14 mouse cellular contexts compared by ENCODE assay signal in the genomic region with DNA sequence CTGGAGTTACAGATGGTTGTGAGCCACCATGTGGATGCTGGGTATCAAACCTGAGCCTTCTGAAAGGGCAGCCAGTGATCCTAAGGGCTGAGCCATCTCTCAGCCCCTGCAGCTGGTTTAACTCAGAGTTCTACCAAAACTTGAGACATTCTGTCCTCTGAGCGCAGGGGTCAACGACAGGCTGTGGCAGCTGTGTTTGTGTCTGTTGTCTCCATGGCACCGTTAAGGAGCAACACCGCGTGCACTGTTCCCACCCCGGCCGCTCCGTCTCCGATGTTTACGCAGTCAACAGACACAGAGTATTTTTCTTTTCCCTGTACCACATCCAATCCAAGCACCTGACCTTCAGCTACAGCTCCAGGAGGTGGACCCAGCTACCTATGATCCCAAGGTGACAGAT. TPM values are rescaled to one million over a fixed set of nuclear protein-coding genes. Genes with fewer than 3 reads are reported as not detected.
A peak's percentile ranks its signal among the peaks of the same experiment; 100 is the strongest.
DNase-seq lines count a peak whose midpoint lies in the region; ATAC-seq and TF ChIP-seq lines count a peak whose summit lies in the region.
"Had no signal": no experiment of that assay in that cellular context is flagged by ENCODE, and none has a peak within 500 bp of the region (broad histone marks: within the 10 kb centered on the region; RNA-seq: fewer than 3 reads in every experiment).

No protein-coding gene starts in this region.

- no peak overlapping the region for H3K4me2 ChIP-seq in heart, embryonic 11.5 days
- H3K4me2 ChIP-seq: embryonic facial prominence, embryonic 13.5 days; hindbrain, embryonic 13.5 days; limb, embryonic 15.5 days; lung, embryonic 15.5 days had no signal

- no peaks in the 10 kb centered on the region for H3K36me3 ChIP-seq in heart, embryonic 11.5 days (ENCODE audit: control insufficient read depth, insufficient read depth, low read length)
- H3K36me3 ChIP-seq: embryonic facial prominence, embryonic 13.5 days; forebrain, embryonic 10.5 days; hindbrain, embryonic 13.5 days; limb, embryonic 15.5 days; lung, embryonic 15.5 days had no signal

- no peaks in the 10 kb centered on the region for H3K9me3 ChIP-seq in heart, embryonic 11.5 days (replicated peaks; ENCODE audit: control insufficient read depth, low read length)
- H3K9me3 ChIP-seq: embryonic facial prominence, embryonic 13.5 days; forebrain, embryonic 10.5 days; hindbrain, embryonic 13.5 days; limb, embryonic 15.5 days; lung, embryonic 15.5 days had no signal

- no peak for ATAC-seq in heart, embryonic 11.5 days (replicated peaks; ENCODE audit: insufficient number of reproducible peaks, low FRiP score, low TSS enrichment)
- ATAC-seq: activated CD4-positive, CD25-positive, alpha-beta regulatory T cell, adult 4 months had no signal

- no peak overlapping the region for H3K27ac ChIP-seq in heart, embryonic 11.5 days (ENCODE audit: low read depth, low read length)
- H3K27ac ChIP-seq in layer of hippocampus, adult 2 months = no peak overlapping the region
- H3K27ac ChIP-seq: embryonic facial prominence, embryonic 13.5 days; forebrain, embryonic 10.5 days; hindbrain, embryonic 13.5 days; left cerebral cortex, adult 2 months; limb, embryonic 15.5 days; lung, embryonic 15.5 days had no signal

- WGBS in heart, embryonic 11.5 days (ENCODE audit: insufficient replicate concordance) = 47% methylated on average over 10 of the region's 10 CpGs

- H3K27me3 ChIP-seq in heart, embryonic 11.5 days (ENCODE audit: control insufficient read depth, insufficient read depth, low read length) = peaks cover 31% of the 10 kb centered on the region

- intact Hi-C loops in heart, postnatal 36 days (cut with DNase I) = loop anchor here (5.0 kb wide), 1 partner anchor 125 kb away; the partner anchor contains the start of gene Mybpc2

- DNase-seq in heart, adult 8-10 months (ENCODE audit: low spot score) = peak; percentile 24
- peak; percentile 20 to 31 for DNase-seq in heart, postnatal 36 days
- DNase-seq in lung, postnatal 10 days = peak; percentile 75
- no peak for DNase-seq in urinary bladder, adult 2 months (ENCODE audit: low spot score)
- no peak for DNase-seq in spleen, postnatal 36 days (ENCODE audit: low spot score in 2 of 2)
- no peak for DNase-seq in layer of hippocampus, adult 2 months (ENCODE audit: low spot score in 2 of 2)

- TF ChIP-seq CTCF in layer of hippocampus, adult 2 months (conservative IDR thresholded peaks at IDR 0.05) = no peak

- no peaks in the 10 kb centered on the region for H3K4me1 ChIP-seq in heart, embryonic 11.5 days (ENCODE audit: control insufficient read depth, insufficient read depth, low read length)

- H3K4me3 ChIP-seq in heart, embryonic 11.5 days (ENCODE audit: low read depth, low read length) = no peak overlapping the region
- H3K4me3 ChIP-seq in layer of hippocampus, adult 2 months = no peak overlapping the region
- H3K4me3 ChIP-seq: embryonic facial prominence, embryonic 13.5 days; forebrain, embryonic 10.5 days; hindbrain, embryonic 13.5 days; left cerebral cortex, adult 2 months; limb, embryonic 15.5 days; lung, embryonic 15.5 days had no signal

- no peak overlapping the region for H3K9ac ChIP-seq in heart, embryonic 11.5 days (ENCODE audit: low read depth, low read length)
- H3K9ac ChIP-seq: embryonic facial prominence, embryonic 13.5 days; hindbrain, embryonic 13.5 days; limb, embryonic 15.5 days; lung, embryonic 15.5 days had no signal

RNA-seq across cellular contexts. Expression of gene Myh14, which starts 22.9 kb away (rescaled TPM):
- 100 to 1,000 TPM in 1 of 4 experiments, 10 to 100 TPM in 3; 88.0 to 111 (median 88.2) TPM for total RNA-seq in heart, adult 8-10 months (2022)
- polyA plus RNA-seq in heart, embryonic 11.5 days (2014; fragmentation: Nextera tagmentation; extraction: Ambion mirVana) = 0.31 and 0.56 TPM in 2 replicates
- total RNA-seq in heart, postnatal 36 days (2021) = 100 to 1,000 TPM in 1 of 2 experiments, 10 to 100 TPM in 1; 81.8 to 110 TPM
- 8.7 and 16.9 TPM in 2 replicates for polyA plus RNA-seq in urinary bladder, adult 2 months (2012; rRNA removed)
- total RNA-seq in layer of hippocampus, adult 2 months (2021) = 10 to 100 TPM; 30.4 TPM

RNA-seq across cellular contexts. Expression of gene Kcnc3, which starts 57.3 kb away (rescaled TPM):
- 1 to 10 TPM; 2.7 to 4.0 (median 2.7) TPM for total RNA-seq in heart, adult 8-10 months (2022)
- polyA plus RNA-seq in heart, embryonic 11.5 days (2014; fragmentation: Nextera tagmentation; extraction: Ambion mirVana) = 0.07 and 0.23 TPM in 2 replicates
- 1 to 10 TPM; 2.0 to 2.3 TPM for total RNA-seq in heart, postnatal 36 days (2021)
- 0.43 and 1.1 TPM in 2 replicates for polyA plus RNA-seq in urinary bladder, adult 2 months (2012; rRNA removed)
- total RNA-seq in layer of hippocampus, adult 2 months (2021) = 100 to 1,000 TPM; 184 to 186 TPM
- polyA plus RNA-seq: activated CD4-positive, CD25-positive, alpha-beta regulatory T cell, adult 4 months had no signal

Comparison
In these comparisons a context has a peak if more than half of its experiments do, and no peak if none do; other contexts are left out.
1. DNase-seq: peak in heart, adult 8-10 months (single experiment), heart, postnatal 36 days (2 of 2) and lung, postnatal 10 days (single experiment); none in urinary bladder, adult 2 months (single experiment), spleen, postnatal 36 days (0 of 2) and layer of hippocampus, adult 2 months (0 of 2).
2. RNA of gene Kcnc3, which starts 57.3 kb away (total RNA-seq): 184 to 186 TPM in layer of hippocampus, adult 2 months; 2.7 to 4.0 TPM in heart, adult 8-10 months and 2.0 to 2.3 TPM in heart, postnatal 36 days; every median in the first group is over 10 times any median in the second.